Mouse (Mus musculus) MN1 (cell line): ENCODE results near the gene Htra2.

Experiments used
- DNase-seq: peaks from one replicate; pipeline ENCODE4 v3.0.0-alpha.2; 2016; ENCODE audit warnings: low spot score

Gene Htra2

DNA sequence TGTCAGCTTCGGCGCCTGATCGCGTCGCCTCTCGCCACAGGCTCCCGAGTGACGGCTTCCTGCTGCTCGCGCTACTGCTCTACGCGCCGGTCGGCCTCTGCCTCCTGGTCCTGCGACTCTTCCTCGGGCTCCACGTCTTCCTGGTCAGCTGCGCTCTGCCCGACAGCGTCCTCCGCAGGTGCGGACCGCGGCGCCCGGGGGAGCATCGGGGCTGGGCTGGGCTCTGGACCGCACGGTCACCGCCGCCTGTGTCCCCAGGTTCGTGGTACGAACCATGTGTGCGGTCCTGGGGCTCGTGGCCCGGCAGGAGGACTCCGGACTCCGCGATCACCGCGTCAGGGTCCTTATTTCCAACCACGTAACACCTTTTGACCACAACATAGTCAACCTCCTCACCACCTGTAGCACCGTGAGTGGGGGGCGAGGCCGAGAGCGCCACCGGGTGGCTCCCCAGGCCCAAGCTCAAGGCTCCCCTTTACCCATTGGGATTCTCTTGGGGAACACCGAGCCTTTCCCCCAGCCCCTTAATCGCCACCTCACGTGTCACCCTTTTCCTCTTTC, at the start of gene Htra2:
Gene Htra2 (minus strand): TSS at position 403 of the 561 bp plus-strand sequence.
- DNase-seq, result no peak

GRCm38 (mm10) chr6:83104158-83104557, 49.1 kb upstream of the Htra2 start:
- no peak for DNase-seq

GRCm38 (mm10) chr6:83103130-83103650, 48.1 kb upstream of the Htra2 start:
- no peak for DNase-seq

GRCm38 (mm10) chr6:83101688-83102556, 46.8 kb upstream of the Htra2 start:
- peak; percentile 63 for DNase-seq

DNA sequence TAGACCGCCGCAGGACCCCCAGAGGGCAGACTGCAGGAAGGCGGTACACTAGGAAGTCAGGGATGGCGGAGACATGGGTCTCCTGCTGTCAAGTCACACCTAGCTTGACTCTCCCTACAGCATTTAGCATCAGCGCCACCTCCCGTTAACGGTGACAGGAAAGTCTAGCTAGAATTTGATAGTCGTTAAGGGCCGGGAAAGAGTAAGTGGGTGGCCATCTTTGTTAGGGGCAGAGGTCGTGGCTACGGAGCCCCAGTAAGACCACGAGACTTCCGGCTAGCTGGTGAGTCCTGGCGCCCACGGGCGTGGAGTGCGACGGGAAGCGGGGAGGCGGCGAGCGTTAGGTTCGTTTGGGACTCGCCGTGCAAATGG, 46.2 kb upstream of the Htra2 start, which contains the start of the genes Ccdc142 and Gm42688:
Gene Ccdc142 (plus strand): TSS at position 286 of the 372 bp plus-strand sequence.
Gene Gm42688 (plus strand): TSS at position 302 of the 372 bp plus-strand sequence.
- peak; percentile 81 for DNase-seq

- DNase-seq, result no peak
Measured at GRCm38 (mm10) chr6:83098411-83098810, 43.3 kb upstream of the Htra2 start.

GRCm38 (mm10) chr6:83095968-83096367, 40.9 kb upstream of the Htra2 start:
- DNase-seq, result no peak

GRCm38 (mm10) chr6:83092416-83093127, 37.5 kb upstream of the Htra2 start:
- no peak for DNase-seq

DNA sequence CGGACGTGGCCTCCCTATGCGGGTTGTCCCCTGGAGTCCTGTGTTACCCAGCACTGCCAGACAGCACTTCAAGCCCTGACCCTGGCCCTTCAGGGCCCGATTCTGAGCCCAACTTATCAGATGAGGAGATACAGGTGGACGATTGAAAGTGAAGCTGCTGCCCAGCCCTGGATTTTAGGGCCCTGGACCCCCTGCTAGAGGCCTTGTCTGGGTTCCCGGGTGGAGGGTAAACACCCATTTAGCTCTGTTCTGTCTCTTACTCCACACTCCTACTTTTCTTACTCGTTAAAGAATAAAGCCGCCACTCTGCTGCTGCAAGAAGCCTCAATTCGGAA, 32.8 kb upstream of the Htra2 start:
- DNase-seq, result no peak

GRCm38 (mm10) chr6:83087205-83087925, 32.3 kb upstream of the Htra2 start:
- peak; percentile 71 for DNase-seq

GRCm38 (mm10) chr6:83086121-83087035, 31.3 kb upstream of the Htra2 start, which contains the start of gene Lbx2:
Lbx2 (plus strand) TSS chr6:83086367.
- no peak for DNase-seq

- DNase-seq, result no peak
Measured at GRCm38 (mm10) chr6:83084477-83084876, 29.4 kb upstream of the Htra2 start.

GRCm38 (mm10) chr6:83083497-83083896, 28.4 kb upstream of the Htra2 start:
- no peak for DNase-seq

- DNase-seq, result no peak
Measured at GRCm38 (mm10) chr6:83080210-83080609, 25.1 kb upstream of the Htra2 start.

- peak; percentile 98 for DNase-seq
Measured at GRCm38 (mm10) chr6:83078324-83078858, 23.3 kb upstream of the Htra2 start.

DNA sequence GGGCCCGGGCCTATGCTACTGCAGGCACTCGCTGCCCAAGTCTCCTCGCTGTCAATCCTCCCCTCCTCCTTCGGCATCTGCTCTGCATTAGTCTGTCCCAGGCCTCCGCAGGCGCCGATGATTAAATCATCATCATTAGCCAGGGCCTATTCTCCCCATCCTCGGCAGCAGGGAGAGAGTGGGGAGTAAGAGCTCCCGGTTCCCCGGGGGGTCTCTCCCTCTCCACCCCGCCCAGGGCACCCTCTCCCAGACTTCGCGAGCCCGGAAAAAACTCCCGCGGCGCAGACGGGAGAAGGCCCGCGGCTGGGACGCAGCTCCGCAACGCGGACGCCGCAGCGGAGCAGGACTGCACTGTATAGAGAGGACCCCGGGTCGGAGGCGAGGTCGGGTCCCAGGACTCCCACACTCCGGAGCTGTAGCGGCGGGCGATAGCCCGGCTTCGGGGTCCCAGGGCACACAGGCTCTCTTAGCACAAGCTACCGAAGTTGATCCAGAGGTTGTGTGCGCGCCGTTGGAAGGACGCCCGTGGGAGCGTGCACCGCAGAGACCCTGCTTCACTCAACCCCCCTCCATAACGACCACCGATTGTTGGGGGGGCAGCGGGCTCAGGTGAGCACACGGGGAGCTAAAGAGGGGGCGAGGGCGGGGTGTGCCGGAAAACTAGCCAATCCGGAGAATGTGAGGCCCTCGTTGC, 22.7 kb upstream of the Htra2 start, which contains the start of gene Pcgf1:
Gene Pcgf1 (plus strand): TSS at position 240 of the 694 bp plus-strand sequence.
- DNase-seq, result peak; percentile 74

- no peak for DNase-seq
Measured at GRCm38 (mm10) chr6:83074979-83075378, 19.9 kb upstream of the Htra2 start.

DNA sequence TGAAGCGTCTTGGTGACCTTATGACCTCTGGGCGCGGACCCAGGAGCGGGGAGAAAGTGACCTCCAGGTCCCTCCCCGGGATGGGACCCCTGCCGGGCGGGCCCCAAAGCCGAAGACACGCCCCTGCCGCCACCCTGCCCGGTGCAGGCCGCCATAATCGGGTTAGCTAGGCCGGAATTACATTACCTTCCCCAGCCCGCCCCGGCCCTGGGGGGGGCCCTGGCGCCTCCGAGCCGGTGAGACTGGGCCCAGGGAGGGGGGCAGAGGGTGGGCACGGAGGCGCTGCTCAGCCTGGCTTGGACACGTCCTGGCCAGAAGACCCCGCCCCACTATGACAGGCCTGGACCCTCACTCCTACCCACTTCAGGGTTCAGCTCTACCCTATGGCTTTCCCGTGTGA, 16.1 kb upstream of the Htra2 start:
- no peak for DNase-seq

- DNase-seq, result peak; percentile 51
Measured at GRCm38 (mm10) chr6:83070311-83071219, 15.5 kb upstream of the Htra2 start.
